Mouse (Mus musculus) neutrophil, adult 83 days (primary cell): ENCODE results near the gene Ubap1. TPM values are rescaled to one million over a fixed set of nuclear protein-coding genes. Genes with fewer than 3 reads are reported as not detected.

Experiments used
- total RNA-seq, 2 experiments: library from RNA; stranded (reverse); gene quantifications; one replicate each; pipeline ENCODE4 v1.2.4; 2023

Gene Ubap1
- total RNA-seq = 10 to 100 TPM; 50.5 to 73.9 TPM

GRCm38 (mm10) chr4:41348584-41349198, at the start of gene Ubap1:
TSS of gene Ubap1 (plus strand) at chr4:41348996.

GRCm38 (mm10) chr4:41314141-41315129, 34.4 kb upstream of the Ubap1 start, which contains the start of gene Dcaf12:
TSS of gene Dcaf12 (minus strand) at chr4:41314889.

Other genes with a start within 250 kb of the Ubap1 start
- gene Nol6, start 224.5 kb upstream of the Ubap1 start, total RNA-seq = 10 to 100 TPM; 16.0 to 17.0 TPM
- 10 to 100 TPM; 48.3 to 53.1 TPM for gene Ube2r2, start 213.3 kb upstream of the Ubap1 start, total RNA-seq
- 10 to 100 TPM; 33.3 to 36.1 TPM for gene Ubap2, start 73.9 kb upstream of the Ubap1 start, total RNA-seq
- gene Dcaf12, start 34.1 kb upstream of the Ubap1 start, total RNA-seq = 10 to 100 TPM; 69.8 to 77.3 TPM
- gene Kif24, start 115.9 kb downstream of the Ubap1 start, total RNA-seq = 10 to 100 TPM in 1 of 2 experiments, 1 to 10 TPM in 1; 9.7 to 11.7 TPM
- gene Nudt2, start 116.2 kb downstream of the Ubap1 start, total RNA-seq = 1 to 10 TPM; 4.0 to 4.9 TPM
- under 1 TPM in 1 of 2 experiments, not detected in 1; 0.13 TPM for gene AI464131, start 154.1 kb downstream of the Ubap1 start, total RNA-seq
- not detected for gene 1110017D15Rik, start 168.3 kb downstream of the Ubap1 start, total RNA-seq
- 10 to 100 TPM; 17.3 to 21.2 TPM for gene Fam219a, start 220.5 kb downstream of the Ubap1 start, total RNA-seq
- gene Dnaic1, start 220.8 kb downstream of the Ubap1 start, total RNA-seq = not detected